In genomic region chr14:106269680-106270079, GRCm38 (mm10) we compare ENCODE assay signal across 11 mouse cellular contexts.
A peak's percentile ranks its signal among the peaks of the same experiment; 100 is the strongest.
DNase-seq lines count a peak whose midpoint lies in the region; ATAC-seq and TF ChIP-seq lines count a peak whose summit lies in the region.
"Had no signal": no experiment of that assay in that cellular context is flagged by ENCODE, and none has a peak within 500 bp of the region (broad histone marks: within the 10 kb centered on the region; RNA-seq: fewer than 3 reads in every experiment).

No protein-coding gene starts in this region.

- WGBS in hindbrain, embryonic 11.5 days = 62% methylated on average over 6 of the region's 6 CpGs
- WGBS in hindbrain, embryonic 12.5 days = 64% methylated on average over 6 of the region's 6 CpGs
- 10% methylated on average over 6 of the region's 6 CpGs for WGBS in embryonic facial prominence, embryonic 14.5 days

- H3K9ac ChIP-seq in hindbrain, embryonic 11.5 days (ENCODE audit: low read depth, low read length) = no peak overlapping the region
- H3K9ac ChIP-seq in hindbrain, embryonic 12.5 days = no peak overlapping the region
- H3K9ac ChIP-seq in embryonic facial prominence, embryonic 14.5 days (ENCODE audit: low read depth, low read length) = no peak overlapping the region
- H3K9ac ChIP-seq: lung, embryonic 14.5 days had no signal

- H3K27ac ChIP-seq in hindbrain, embryonic 11.5 days (ENCODE audit: low read depth, low read length) = 0 out of 2 replicates have a peak overlapping the region, but pooled peaks have one; percentile 17
- no peak overlapping the region for H3K27ac ChIP-seq in hindbrain, embryonic 12.5 days
- H3K27ac ChIP-seq in embryonic facial prominence, embryonic 14.5 days (replicated peaks; ENCODE audit: low read depth, low read length) = peak overlapping the region; percentile 67

- no peak for ATAC-seq in hindbrain, embryonic 11.5 days (ENCODE audit: low FRiP score)
- no peak for ATAC-seq in hindbrain, embryonic 12.5 days (ENCODE audit: low FRiP score)
- peak; percentile 80 for ATAC-seq in embryonic facial prominence, embryonic 14.5 days (ENCODE audit: low read depth)
- ATAC-seq in erythroblast, adult 5-6 weeks (replicated peaks; ENCODE audit: low FRiP score, poor library complexity, severe bottlenecking) = no peak

- TF ChIP-seq POLR2A in brain, embryonic 14.5 days (IDR thresholded peaks at IDR 0.05; ENCODE audit: borderline replicate concordance, extremely low read depth, insufficient read depth, insufficient read length, poor library complexity, severe bottlenecking) = no peak

- no peaks in the 10 kb centered on the region for H3K27me3 ChIP-seq in hindbrain, embryonic 11.5 days (ENCODE audit: control insufficient read depth, insufficient read depth, low read length)
- no peaks in the 10 kb centered on the region for H3K27me3 ChIP-seq in hindbrain, embryonic 12.5 days
- no peaks in the 10 kb centered on the region for H3K27me3 ChIP-seq in embryonic facial prominence, embryonic 14.5 days (replicated peaks; ENCODE audit: control insufficient read depth, insufficient read depth, low read length)

- no peaks in the 10 kb centered on the region for H3K4me1 ChIP-seq in hindbrain, embryonic 11.5 days (replicated peaks; ENCODE audit: control insufficient read depth, insufficient read depth, low read length)
- H3K4me1 ChIP-seq in hindbrain, embryonic 12.5 days = 0 out of 2 replicates have a peak, but pooled peaks cover 3% of the 10 kb centered on the region
- H3K4me1 ChIP-seq in embryonic facial prominence, embryonic 14.5 days (ENCODE audit: control insufficient read depth, insufficient read depth, low read length) = peaks cover 18% of the 10 kb centered on the region

- DNase-seq in hindbrain, embryonic 11.5 days (ENCODE audit: low spot score) = peak; percentile 6
- peak; percentile 28 for DNase-seq in brain, embryonic 14.5 days (ENCODE audit: low read depth)
- peak; percentile 89 for DNase-seq in embryonic facial prominence, embryonic 14.5 days (ENCODE audit: low spot score)
- DNase-seq in hindlimb bud, embryonic 11.5 days (ENCODE audit: extremely low spot score, low read depth, low spot score) = peak; percentile 42
- DNase-seq in thymus, postnatal 0 days (ENCODE audit: low spot score) = no peak
- no peak for DNase-seq in frontal cortex, postnatal 10 days (ENCODE audit: low spot score in 2 of 2)
- DNase-seq: kidney, postnatal 14 days; lung, embryonic 14.5 days; retina, postnatal 1 day had no signal

- no peaks in the 10 kb centered on the region for H3K9me3 ChIP-seq in hindbrain, embryonic 11.5 days (ENCODE audit: control insufficient read depth, low read length)
- H3K9me3 ChIP-seq in hindbrain, embryonic 12.5 days (replicated peaks) = no peaks in the 10 kb centered on the region
- H3K9me3 ChIP-seq in embryonic facial prominence, embryonic 14.5 days (ENCODE audit: control insufficient read depth, low read length) = no peaks in the 10 kb centered on the region

- no peak for TF ChIP-seq CTCF in brain, embryonic 14.5 days (IDR thresholded peaks at IDR 0.05; ENCODE audit: borderline replicate concordance, extremely low read depth, insufficient read depth, insufficient read length)

- no peak overlapping the region for H3K4me2 ChIP-seq in hindbrain, embryonic 11.5 days (replicated peaks; ENCODE audit: low read depth, low read length)
- no peak overlapping the region for H3K4me2 ChIP-seq in hindbrain, embryonic 12.5 days (replicated peaks)
- H3K4me2 ChIP-seq in embryonic facial prominence, embryonic 14.5 days (ENCODE audit: low read depth, low read length) = peak overlapping the region; percentile 23; the same call in 1 of the 2 replicates
- H3K4me2 ChIP-seq: lung, embryonic 14.5 days had no signal

- H3K36me3 ChIP-seq in hindbrain, embryonic 11.5 days (ENCODE audit: control insufficient read depth, insufficient read depth, low read length) = no peaks in the 10 kb centered on the region
- H3K36me3 ChIP-seq in hindbrain, embryonic 12.5 days = no peaks in the 10 kb centered on the region
- no peaks in the 10 kb centered on the region for H3K36me3 ChIP-seq in embryonic facial prominence, embryonic 14.5 days (ENCODE audit: control insufficient read depth, insufficient read depth, low read length)

- no peak overlapping the region for H3K4me3 ChIP-seq in hindbrain, embryonic 11.5 days (ENCODE audit: low read depth, low read length)
- no peak overlapping the region for H3K4me3 ChIP-seq in hindbrain, embryonic 12.5 days
- no peak overlapping the region for H3K4me3 ChIP-seq in embryonic facial prominence, embryonic 14.5 days (ENCODE audit: low read depth, low read length)

Comparison
In these comparisons a context has a peak if more than half of its experiments do, and no peak if none do; other contexts are left out.
1. DNase-seq: peak in hindbrain, embryonic 11.5 days (single experiment), brain, embryonic 14.5 days (single experiment), embryonic facial prominence, embryonic 14.5 days (single experiment) and hindlimb bud, embryonic 11.5 days (single experiment); none in thymus, postnatal 0 days (single experiment) and frontal cortex, postnatal 10 days (0 of 2).